Mouse (Mus musculus): ENCODE results near the gene Zyg11a.
"Not testable (repeated sequence)": the region's sequence is repeated elsewhere in the genome, so short reads cannot be mapped to it uniquely, and the experiment has no call there.

The Zyg11a gene

GRCm38 (mm10) chr4:108217332-108218179, at the start of gene Zyg11a:
TSS of gene Zyg11a (minus strand) at chr4:108218048.
- peak in 1 of 2 experiments; percentile 14 for DNase-seq

GRCm38 (mm10) chr4:108265774-108266173, 47.9 kb upstream of the Zyg11a start:
- DNase-seq: no peak

- no peak for DNase-seq
These were observed 35.5 kb upstream of the Zyg11a start for GRCm38 (mm10) chr4:108253317-108253716.

DNA sequence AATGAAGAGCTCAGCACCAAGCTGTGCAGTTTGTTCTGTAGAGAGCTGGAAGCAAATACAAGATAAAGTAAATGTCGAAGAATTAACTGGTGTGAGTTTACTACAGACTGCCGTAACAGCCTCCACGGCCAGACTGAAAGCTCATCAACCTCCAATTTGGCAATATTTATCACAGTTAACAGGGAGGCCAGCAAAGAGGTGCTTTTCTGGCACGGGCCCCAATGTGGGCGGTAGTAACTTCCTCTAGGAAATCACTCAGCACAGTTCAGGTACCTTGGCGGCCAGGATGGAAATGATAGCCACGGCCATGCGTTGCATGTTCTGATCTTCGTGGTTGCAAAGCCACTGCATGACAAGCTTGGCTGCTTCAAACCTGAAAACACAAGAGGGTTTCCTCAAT, 32.7 kb upstream of the Zyg11a start:
- no peak for DNase-seq

DNA sequence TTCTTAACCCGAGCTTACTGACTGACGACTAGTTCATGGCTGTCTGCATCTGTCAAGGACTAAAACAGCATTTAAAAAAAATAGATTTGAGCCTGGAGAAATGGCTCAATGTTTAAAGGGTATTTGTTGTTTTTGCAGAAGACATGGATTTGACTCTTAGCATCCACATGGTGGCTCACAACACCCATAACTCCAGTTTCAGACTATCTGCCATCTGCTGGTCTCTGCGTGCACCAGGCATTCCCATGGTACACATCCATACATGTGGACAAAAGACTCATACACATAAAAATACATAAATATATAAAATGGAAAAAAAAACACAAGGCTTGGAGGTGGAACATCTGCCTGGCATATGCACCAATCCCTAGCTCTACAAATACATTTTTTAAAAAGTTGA, 31.5 kb upstream of the Zyg11a start:
- DNase-seq: no peak

DNA sequence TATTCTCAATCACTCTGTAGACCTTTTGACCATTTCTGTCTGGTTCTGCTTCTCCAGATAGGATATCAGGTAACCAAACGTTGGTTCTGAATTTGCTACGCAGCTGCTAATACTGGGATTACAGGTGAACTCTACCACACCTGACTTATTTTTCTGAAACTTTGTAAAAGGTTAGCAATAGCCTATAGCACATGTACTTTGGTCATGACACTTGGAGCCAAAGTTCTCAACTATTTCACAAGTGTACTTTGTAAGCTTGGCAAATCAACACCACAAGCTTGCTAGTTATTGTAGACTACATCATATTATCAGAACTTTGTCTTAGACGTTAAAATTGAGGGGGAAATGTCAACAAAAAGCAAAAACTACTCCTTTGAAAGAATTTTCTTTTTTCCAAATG, 15.8 kb upstream of the Zyg11a start:
- no peak for DNase-seq

GRCm38 (mm10) chr4:108225341-108225872, 7.6 kb upstream of the Zyg11a start:
- no peak for DNase-seq

DNA sequence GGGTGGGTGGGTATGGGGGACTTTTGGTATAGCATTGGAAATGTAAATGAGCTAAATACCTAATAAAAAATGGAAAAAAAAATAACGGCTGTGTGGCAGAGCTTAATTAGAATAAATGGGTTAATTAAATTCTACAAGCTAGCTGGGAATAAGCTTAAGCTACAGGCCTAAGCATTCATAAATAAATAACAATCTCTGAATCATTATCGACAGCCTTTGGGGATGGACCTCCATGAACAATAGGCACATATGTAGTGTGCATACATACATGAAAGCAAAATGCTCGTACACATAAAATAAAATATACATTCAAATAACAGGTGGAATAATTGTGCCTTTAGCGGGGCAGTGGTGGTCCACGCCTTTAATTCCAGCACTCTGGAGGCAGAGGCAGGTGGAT, 4.7 kb upstream of the Zyg11a start:
- DNase-seq: no peak

- no peak for DNase-seq
These were observed 1.2 kb upstream of the Zyg11a start for GRCm38 (mm10) chr4:108219019-108219418.

DNA sequence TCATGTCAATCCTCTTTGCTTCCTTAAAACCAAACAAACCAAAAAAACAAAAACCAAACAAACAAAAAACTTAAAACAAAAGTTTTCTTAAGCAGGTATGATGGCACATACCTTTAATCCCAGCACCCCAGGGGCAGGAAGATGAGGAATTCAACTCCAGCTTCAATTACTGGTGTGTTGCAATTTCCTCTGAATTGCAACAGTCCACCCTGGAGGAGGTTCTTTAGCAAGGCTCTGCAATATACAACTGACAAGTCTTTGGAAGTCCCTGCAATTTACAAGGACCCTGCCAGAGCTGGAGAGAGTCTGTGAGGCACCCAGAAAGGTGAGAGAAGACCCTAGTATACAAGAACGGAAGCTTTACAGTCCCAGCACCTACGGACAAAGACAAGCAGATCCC, 4.8 kb downstream of the Zyg11a start:
- no peak for DNase-seq

DNA sequence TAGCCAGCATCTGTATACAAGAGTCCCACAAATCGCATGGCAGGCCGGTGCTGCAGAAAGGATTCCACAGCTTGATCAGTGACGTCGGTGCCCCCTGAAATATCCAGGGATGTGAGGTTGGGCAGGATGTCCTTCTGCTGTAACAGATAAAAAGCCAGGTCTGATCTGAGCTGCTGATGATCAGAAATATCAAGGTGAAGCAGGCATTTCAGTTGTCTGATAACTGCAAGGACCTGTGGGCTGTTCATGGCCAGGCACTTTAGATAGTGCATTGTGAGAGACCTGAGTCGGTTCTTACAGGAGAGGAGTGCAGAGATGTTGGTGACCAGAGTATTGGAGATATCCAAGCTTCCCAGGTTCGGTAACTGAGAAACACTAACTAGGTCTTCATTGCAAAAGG, 13.2 kb downstream of the Zyg11a start:
- DNase-seq: no peak

GRCm38 (mm10) chr4:108199236-108199635, 18.6 kb downstream of the Zyg11a start:
- DNase-seq: peak; percentile 59 to 63

DNA sequence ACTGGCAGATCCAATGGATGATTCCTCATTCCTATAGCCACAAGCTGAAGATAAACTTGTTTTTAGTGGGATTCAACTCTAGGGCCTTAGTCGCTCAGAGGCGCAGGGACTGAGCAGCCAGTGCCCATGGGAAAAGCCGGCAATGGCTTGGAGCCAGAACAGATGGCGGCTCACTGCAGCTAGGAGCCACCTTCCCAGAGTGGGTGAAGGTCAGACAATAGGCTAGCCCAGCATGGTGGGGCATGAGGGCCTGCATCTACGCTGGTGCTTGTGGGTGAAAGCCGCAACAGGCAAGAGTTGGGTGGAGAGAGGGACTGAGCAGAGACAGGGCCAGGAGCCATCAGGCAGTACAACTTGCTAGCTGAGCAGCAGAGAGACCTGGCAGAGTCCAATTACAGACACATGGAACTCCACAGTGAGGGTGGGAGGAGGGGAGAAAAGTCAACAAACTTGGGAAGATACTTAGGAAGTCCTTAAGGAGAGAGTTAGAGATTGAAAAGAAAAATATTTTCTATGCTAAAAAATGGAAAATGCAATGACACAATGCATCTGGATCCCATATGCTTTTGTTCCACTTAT, 21.5 kb downstream of the Zyg11a start:
- peak; percentile 77 to 79 for DNase-seq

- DNase-seq: no peak
These were observed 25.0 kb downstream of the Zyg11a start for GRCm38 (mm10) chr4:108192821-108193323.

DNA sequence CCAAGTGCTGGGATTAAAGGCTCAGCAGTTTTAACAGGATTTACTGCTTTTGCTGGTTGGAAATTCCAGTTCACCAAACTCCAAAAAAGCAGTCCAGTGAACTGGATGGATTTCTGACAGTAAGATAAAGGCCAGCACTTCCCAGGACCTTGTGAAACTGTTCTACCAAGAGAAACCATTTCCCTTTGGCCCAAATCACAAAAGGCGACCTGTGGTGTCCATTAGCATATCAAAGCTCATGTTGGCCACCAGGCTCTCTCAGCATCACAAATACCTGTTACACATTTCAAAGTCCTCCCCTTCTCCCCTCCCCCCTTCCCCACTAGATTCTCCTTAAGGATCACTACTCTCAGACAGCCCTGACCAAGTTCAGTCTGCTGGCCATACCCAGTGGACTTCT, 35.6 kb downstream of the Zyg11a start:
- DNase-seq: no peak

DNA sequence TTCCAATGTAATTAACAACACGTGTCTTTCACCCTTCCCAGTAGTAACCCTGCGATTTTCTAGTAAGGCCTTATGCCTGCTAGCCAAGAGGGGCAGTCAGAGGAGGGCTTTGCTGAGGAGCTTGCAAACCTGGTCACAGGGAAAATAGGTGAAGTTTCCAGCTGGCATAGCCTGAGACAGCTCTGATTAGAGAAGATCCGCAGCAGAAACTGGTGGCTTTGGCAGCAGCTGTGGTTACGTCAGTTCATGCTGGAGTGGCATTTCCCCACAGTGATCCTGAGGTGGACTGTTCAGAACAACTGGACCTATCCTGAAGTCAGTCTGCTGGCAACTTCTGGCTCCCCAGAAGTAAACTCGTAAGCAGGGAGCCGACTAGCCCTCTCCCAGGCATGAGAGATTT, 49.8 kb downstream of the Zyg11a start:
- DNase-seq: no peak

- DNase-seq: no peak
These were observed 51.0 kb downstream of the Zyg11a start for GRCm38 (mm10) chr4:108166874-108167273.

- DNase-seq: peak; percentile 68 to 70
These were observed 52.5 kb downstream of the Zyg11a start, which contains the start of gene Echdc2 for GRCm38 (mm10) chr4:108165152-108165895. TSS of gene Echdc2 (plus strand) at chr4:108165437.

GRCm38 (mm10) chr4:108163291-108163690, 54.6 kb downstream of the Zyg11a start:
- DNase-seq: no peak

DNA sequence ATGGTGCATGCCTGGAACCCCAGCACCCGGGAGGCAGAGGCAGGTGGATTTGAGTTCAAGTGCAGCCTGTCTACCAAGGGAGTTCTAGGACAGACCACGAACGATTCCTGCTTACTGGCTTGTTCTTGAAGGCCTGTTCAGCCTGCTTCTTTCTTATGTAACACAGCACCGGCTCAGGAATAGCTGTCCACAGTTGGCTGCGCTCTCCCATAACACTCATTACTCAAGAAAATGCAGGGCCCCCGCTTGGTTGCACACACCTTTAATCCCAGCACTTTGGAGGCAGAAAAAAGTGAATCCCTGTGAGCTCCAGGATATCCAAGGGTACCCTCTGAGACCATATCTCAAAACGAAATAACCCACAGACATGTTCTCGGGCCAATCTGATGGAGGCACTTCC, 55.9 kb downstream of the Zyg11a start:
- DNase-seq: no peak

GRCm38 (mm10) chr4:108155141-108155540, 62.7 kb downstream of the Zyg11a start:
- DNase-seq: not testable (repeated sequence)

DNA sequence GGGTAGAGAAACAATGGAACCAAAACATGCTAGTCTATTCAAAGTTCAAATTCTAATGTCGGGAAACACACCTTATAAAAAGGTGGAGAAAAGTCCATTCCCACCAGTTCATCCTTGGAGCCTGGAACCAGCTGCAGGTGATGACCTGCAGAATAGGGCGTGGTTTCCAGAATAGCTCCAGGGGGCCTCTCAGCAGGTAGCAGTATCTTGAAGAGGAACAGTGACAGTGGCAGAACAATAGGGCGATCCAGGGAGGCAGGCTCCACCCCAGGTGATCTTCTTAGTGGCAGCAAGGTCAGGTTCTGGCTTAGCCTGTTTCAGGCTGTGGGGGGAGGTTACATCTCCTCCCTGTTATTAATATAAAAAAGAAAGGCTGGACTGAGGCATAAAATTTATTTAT, 72.3 kb downstream of the Zyg11a start:
- not testable (repeated sequence) for DNase-seq

DNA sequence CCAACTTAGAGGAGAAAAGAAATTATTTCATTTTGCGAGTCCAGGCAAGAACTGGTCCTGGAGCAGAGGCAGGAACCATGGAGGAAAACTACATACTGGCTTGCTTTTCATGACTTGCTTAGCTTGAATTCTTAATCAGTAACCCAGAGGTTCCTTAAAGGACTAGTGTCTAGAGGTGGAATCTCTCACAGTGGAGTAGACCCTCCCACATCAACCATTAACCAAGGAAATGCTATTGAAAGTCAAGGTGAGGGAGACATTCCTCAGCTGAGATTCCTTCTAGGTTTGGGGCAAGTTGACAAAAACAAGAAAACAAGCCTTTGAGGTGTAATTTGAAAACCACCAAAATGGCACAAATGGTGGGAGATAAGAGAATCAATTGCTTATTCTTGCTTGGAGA, 73.0 kb downstream of the Zyg11a start, which contains the start of gene Scp2:
Gene Scp2 (minus strand): TSS at position 119 of the 400 bp plus-strand sequence.
- no peak for DNase-seq

All from cerebellum, postnatal 14 days (tissue).